Mouse (Mus musculus) forebrain, embryonic 15.5 days (tissue): ENCODE data around the gene Plcxd1. TPM values are rescaled to one million over a fixed set of nuclear protein-coding genes. Genes with fewer than 3 reads are reported as not detected.

Experiments
- ATAC-seq: fragments of 200-750 bp; cut with Nextera tagmentation; replicated peaks from 2 replicates; pipeline ENCODE4 v1.8.0; 2017; ENCODE audit warnings: mild to moderate bottlenecking, moderate TSS enrichment, moderate library complexity
- H3K27ac ChIP-seq: fragments of 300-500 bp; sonication (generic); replicated peaks from 2 replicates; pipeline ENCODE4 v1.5.1; 2015; ENCODE audit warnings: mild to moderate bottlenecking, inconsistent platforms
- H3K27me3 ChIP-seq: fragments of 300-500 bp; sonication (generic); 2 replicates; pipeline ENCODE4 v1.6.1; 2015; ENCODE audit warnings: inconsistent platforms
- H3K36me3 ChIP-seq: fragments of 300-500 bp; sonication (generic); 2 replicates; pipeline ENCODE4 v1.6.1; 2015; ENCODE audit warnings: mild to moderate bottlenecking, inconsistent platforms
- H3K4me1 ChIP-seq: fragments of 300-500 bp; sonication (generic); 2 replicates; pipeline ENCODE4 v1.6.1; 2015; ENCODE audit warnings: inconsistent platforms
- H3K4me2 ChIP-seq: fragments of 300-500 bp; sonication (generic); replicated peaks from 2 replicates; pipeline ENCODE4 v1.6.1; 2015; ENCODE audit warnings: mild to moderate bottlenecking, inconsistent platforms
- H3K4me3 ChIP-seq: fragments of 300-500 bp; sonication (generic); 2 replicates; pipeline ENCODE4 v1.5.1; 2015; ENCODE audit warnings: mild to moderate bottlenecking, inconsistent platforms
- H3K9ac ChIP-seq: fragments of 300-500 bp; sonication (generic); replicated peaks from 2 replicates; pipeline ENCODE4 v1.6.1; 2015; ENCODE audit warnings: mild to moderate bottlenecking, inconsistent platforms
- H3K9me3 ChIP-seq: fragments of 300-500 bp; sonication (generic); 2 replicates; pipeline ENCODE4 v1.6.1; 2016; ENCODE audit warnings: inconsistent platforms
- WGBS: fragments of 180-500 bp; shearing (Covaris S2); methylation state at CpG from one replicate; pipeline ENCODE4 v1.1.7; 2015; ENCODE audit warnings: mixed read lengths; 5-methylcytosine and 5-hydroxymethylcytosine counted together
- polyA plus RNA-seq: library from polyadenylated mRNA; unstranded; fragments of >200 nt; fragmentation: Nextera tagmentation; extraction: Ambion mirVana; gene quantifications from 2 replicates; pipeline ENCODE4 v1.2.1, GENCODE M21; 2015

The Plcxd1 gene
- polyA plus RNA-seq, 1 experiment from 2014 or later, result 2.6 TPM

- H3K27ac ChIP-seq, result no peak overlapping the region
- H3K4me1 ChIP-seq, result peaks cover 29% of the 10 kb centered on the region
- H3K27me3 ChIP-seq, result no peaks in the 10 kb centered on the region
- peak overlapping the region; percentile 27; the same call in 1 of the 2 replicates for H3K9ac ChIP-seq
- peak overlapping the region; percentile 37 for H3K4me3 ChIP-seq
- H3K36me3 ChIP-seq, result peaks cover 39% of the 10 kb centered on the region
- no peaks in the 10 kb centered on the region for H3K9me3 ChIP-seq
- peak overlapping the region; percentile 69 for H3K4me2 ChIP-seq
- peak; percentile 39 for ATAC-seq
- WGBS, result 22% methylated on average over 34 of the region's 34 CpGs
These were observed 2.1 kb downstream of the Plcxd1 start for GRCm38 (mm10) chr5:110101716-110102347.

GRCm38 (mm10) chr5:110102429-110102828 lies 2.7 kb downstream of the Plcxd1 start:
- Histone ChIP-seq H3K36me3 (peaks cover 39% of the 10 kb centered on the region), H3K27me3 (no peaks in the 10 kb centered on the region), H3K9ac (no peak overlapping the region), H3K4me2 (no peak overlapping the region), H3K4me1 (peaks cover 31% of the 10 kb centered on the region), H3K9me3 (no peaks in the 10 kb centered on the region), H3K27ac (no peak overlapping the region), H3K4me3 (peak overlapping the region; percentile 37; the same call in 1 of the 2 replicates)
- 95% methylated on average over 13 of the region's 13 CpGs for WGBS
- ATAC-seq, result no peak

GRCm38 (mm10) chr5:110102853-110103625 lies 3.3 kb downstream of the Plcxd1 start:
- no peak overlapping the region for H3K4me3 ChIP-seq
- H3K4me1 ChIP-seq, result peaks cover 31% of the 10 kb centered on the region
- H3K9me3 ChIP-seq, result no peaks in the 10 kb centered on the region
- no peak overlapping the region for H3K4me2 ChIP-seq
- 94% methylated on average over 19 of the region's 19 CpGs for WGBS
- H3K36me3 ChIP-seq, result peaks cover 39% of the 10 kb centered on the region
- H3K27ac ChIP-seq, result no peak overlapping the region
- H3K9ac ChIP-seq, result no peak overlapping the region
- no peak for ATAC-seq
- H3K27me3 ChIP-seq, result no peaks in the 10 kb centered on the region

- no peak overlapping the region for H3K4me2 ChIP-seq
- WGBS, result 96% methylated on average over 27 of the region's 27 CpGs
- no peaks in the 10 kb centered on the region for H3K9me3 ChIP-seq
- no peak overlapping the region for H3K9ac ChIP-seq
- ATAC-seq, result no peak
- no peak overlapping the region for H3K27ac ChIP-seq
- H3K27me3 ChIP-seq, result no peaks in the 10 kb centered on the region
- peaks cover 31% of the 10 kb centered on the region for H3K4me1 ChIP-seq
- no peak overlapping the region for H3K4me3 ChIP-seq
- peaks cover 39% of the 10 kb centered on the region for H3K36me3 ChIP-seq
These were observed 4.3 kb downstream of the Plcxd1 start for GRCm38 (mm10) chr5:110103901-110104615.

GRCm38 (mm10) chr5:110104616-110105380 lies 5.0 kb downstream of the Plcxd1 start:
- ATAC-seq, result no peak
- Histone ChIP-seq H3K27me3 (no peaks in the 10 kb centered on the region), H3K4me1 (peaks cover 31% of the 10 kb centered on the region), H3K27ac (no peak overlapping the region), H3K4me2 (no peak overlapping the region), H3K36me3 (peaks cover 39% of the 10 kb centered on the region), H3K9me3 (no peaks in the 10 kb centered on the region), H3K9ac (no peak overlapping the region), H3K4me3 (no peak overlapping the region)
- WGBS, result 96% methylated on average over 36 of the region's 36 CpGs

GRCm38 (mm10) chr5:110106140-110106871 lies 6.5 kb downstream of the Plcxd1 start:
- WGBS, result 94% methylated on average over 26 of the region's 26 CpGs
- H3K4me1 ChIP-seq, result peaks cover 26% of the 10 kb centered on the region
- 0 out of 2 replicates have a peak overlapping the region, but pooled peaks have one; percentile 77 for H3K9ac ChIP-seq
- H3K4me2 ChIP-seq, result peak overlapping the region; percentile 95
- H3K4me3 ChIP-seq, result peak overlapping the region; percentile 97
- no peak overlapping the region for H3K27ac ChIP-seq
- H3K9me3 ChIP-seq, result no peaks in the 10 kb centered on the region
- peaks cover 39% of the 10 kb centered on the region for H3K36me3 ChIP-seq
- no peaks in the 10 kb centered on the region for H3K27me3 ChIP-seq
- ATAC-seq, result no peak

GRCm38 (mm10) chr5:110106901-110107564 lies 7.3 kb downstream of the Plcxd1 start:
- Histone ChIP-seq H3K4me1 (peaks cover 19% of the 10 kb centered on the region), H3K9me3 (no peaks in the 10 kb centered on the region), H3K36me3 (peaks cover 42% of the 10 kb centered on the region), H3K27me3 (no peaks in the 10 kb centered on the region), H3K4me3 (peak overlapping the region; percentile 97), H3K4me2 (peak overlapping the region; percentile 95), H3K9ac (peak overlapping the region; percentile 77), H3K27ac (peak overlapping the region; percentile 98)
- WGBS, result 13% methylated on average over 41 of the region's 41 CpGs
- peak; percentile 6 for ATAC-seq

- H3K4me3 ChIP-seq, result peak within 1 kb of the TSS; percentile 97
- under 1% methylated on average over 71 of the region's 71 CpGs for WGBS
- H3K9ac ChIP-seq, result peak within 1 kb of the TSS; percentile 77
- H3K27me3 ChIP-seq, result no peaks in the 10 kb centered on the region
- H3K4me1 ChIP-seq, result peaks cover 17% of the 10 kb centered on the region
- H3K4me2 ChIP-seq, result peak within 1 kb of the TSS; percentile 95
- peak within 1 kb of the TSS; percentile 98 for H3K27ac ChIP-seq
- H3K9me3 ChIP-seq, result no peaks in the 10 kb centered on the region
- ATAC-seq, result peak; percentile 78
- H3K36me3 ChIP-seq, result peaks cover 43% of the 10 kb centered on the region
These were observed 8.0 kb downstream of the Plcxd1 start, which contains the start of gene Gtpbp6 for GRCm38 (mm10) chr5:110107581-110108304. Gene Gtpbp6, minus strand, starts transcription at chr5:110108197.

GRCm38 (mm10) chr5:110108305-110108628 lies 8.5 kb downstream of the Plcxd1 start:
- Histone ChIP-seq H3K27me3 (no peaks in the 10 kb centered on the region), H3K36me3 (peaks cover 43% of the 10 kb centered on the region), H3K4me1 (peaks cover 17% of the 10 kb centered on the region), H3K4me2 (peak overlapping the region; percentile 95), H3K4me3 (peak overlapping the region; percentile 97), H3K27ac (peak overlapping the region; percentile 98), H3K9me3 (no peaks in the 10 kb centered on the region), H3K9ac (peak overlapping the region; percentile 77; the same call in 1 of the 2 replicates)
- no peak for ATAC-seq
- WGBS, result 0% methylated on average over 7 of the region's 7 CpGs

- Histone ChIP-seq H3K9me3 (no peaks in the 10 kb centered on the region), H3K4me2 (peak within 1 kb of the TSS; percentile 62), H3K27ac (peak within 1 kb of the TSS; percentile 98), H3K9ac (peak within 1 kb of the TSS; percentile 69), H3K36me3 (peaks cover 38% of the 10 kb centered on the region), H3K4me1 (peaks cover 17% of the 10 kb centered on the region), H3K27me3 (no peaks in the 10 kb centered on the region), H3K4me3 (peak within 1 kb of the TSS; percentile 64)
- peak; percentile 76 for ATAC-seq
- 0% methylated on average over 12 of the region's 12 CpGs for WGBS
These were observed 10.2 kb downstream of the Plcxd1 start, which contains the start of gene Zfp605 for GRCm38 (mm10) chr5:110109991-110110441. Gene Zfp605, plus strand, starts transcription at chr5:110110092.
